Mouse (Mus musculus): ENCODE measurements around the gene Fem1a.

- TF ChIP-seq CTCF (IDR thresholded peaks at IDR 0.05; ENCODE audit: borderline replicate concordance, insufficient read depth, low read depth, low read length): no peak
- no peak for TF ChIP-seq POLR2A (IDR thresholded peaks at IDR 0.05; ENCODE audit: borderline replicate concordance, insufficient read depth, low read length)
Measured at GRCm38 (mm10) chr17:56300186-56300585, 43.6 kb downstream of the Fem1a start, which contains the start of gene Arrdc5.
